Mouse (Mus musculus): ENCODE measurements at regions not wholly inside any gene's neighbourhood (a gene's known extent, or its start where the extent isn't known, plus 50 kb on each side); places are given as distances from the start of the nearest gene placed in this dataset.

- TF ChIP-seq CTCF (IDR thresholded peaks at IDR 0.05; ENCODE audit: low read depth), result no peak
- WGBS, result 81% methylated on average over 8 of the region's 8 CpGs
- Histone ChIP-seq H3K27ac (no peak overlapping the region), H3K9me3 (replicated peaks; ENCODE audit: low read length) (no peaks in the 10 kb centered on the region), H3K9ac (ENCODE audit: low read depth, low read length) (no peak overlapping the region), H3K4me3 (replicated peaks; ENCODE audit: low read depth, low read length) (no peak overlapping the region), H3K4me2 (ENCODE audit: low read length) (no peak overlapping the region), H3K36me3 (ENCODE audit: insufficient read depth, low read length) (no peaks in the 10 kb centered on the region), H3K4me1 (replicated peaks; ENCODE audit: insufficient read depth, low read length) (no peaks in the 10 kb centered on the region), H3K27me3 (ENCODE audit: insufficient read depth, low read length) (no peaks in the 10 kb centered on the region)
- no peak for ATAC-seq (replicated peaks; ENCODE audit: low FRiP score, low read depth)
- DNase-seq (ENCODE audit: low spot score), result peak; percentile 25
Measured at GRCm38 (mm10) chr1:154296080-154296479, 95.1 kb downstream of the Zfp648 start.

GRCm38 (mm10) chr1:154299866-154300265, 98.9 kb downstream of the Zfp648 start:
- Histone ChIP-seq H3K4me3 (replicated peaks; ENCODE audit: low read depth, low read length) (no peak overlapping the region), H3K27ac (no peak overlapping the region), H3K4me1 (replicated peaks; ENCODE audit: insufficient read depth, low read length) (no peaks in the 10 kb centered on the region), H3K9me3 (replicated peaks; ENCODE audit: low read length) (no peaks in the 10 kb centered on the region), H3K27me3 (ENCODE audit: insufficient read depth, low read length) (no peaks in the 10 kb centered on the region), H3K9ac (ENCODE audit: low read depth, low read length) (no peak overlapping the region), H3K36me3 (ENCODE audit: insufficient read depth, low read length) (no peaks in the 10 kb centered on the region), H3K4me2 (ENCODE audit: low read length) (no peak overlapping the region)
- DNase-seq (ENCODE audit: low spot score) (no peak), ATAC-seq (replicated peaks; ENCODE audit: low FRiP score, low read depth) (no peak)
- WGBS, result 74% methylated on average over 4 of the region's 4 CpGs
- TF ChIP-seq CTCF (IDR thresholded peaks at IDR 0.05; ENCODE audit: low read depth), result no peak

GRCm38 (mm10) chr1:154309650-154310049, 108.7 kb downstream of the Zfp648 start:
- DNase-seq (ENCODE audit: low spot score), result peak; percentile 45
- 36% methylated on average over 2 of the region's 2 CpGs for WGBS
- no peak; the same call in 1 of the 2 replicates for TF ChIP-seq CTCF (IDR thresholded peaks at IDR 0.05; ENCODE audit: low read depth)
- no peaks in the 10 kb centered on the region for H3K4me1 ChIP-seq (replicated peaks; ENCODE audit: insufficient read depth, low read length)
- no peak for ATAC-seq (replicated peaks; ENCODE audit: low FRiP score, low read depth)
- no peaks in the 10 kb centered on the region for H3K36me3 ChIP-seq (ENCODE audit: insufficient read depth, low read length)
- no peaks in the 10 kb centered on the region for H3K27me3 ChIP-seq (ENCODE audit: insufficient read depth, low read length)
- no peak overlapping the region for H3K9ac ChIP-seq (ENCODE audit: low read depth, low read length)
- no peaks in the 10 kb centered on the region for H3K9me3 ChIP-seq (replicated peaks; ENCODE audit: low read length)
- no peak overlapping the region for H3K4me2 ChIP-seq (ENCODE audit: low read length)
- no peak overlapping the region for H3K4me3 ChIP-seq (replicated peaks; ENCODE audit: low read depth, low read length)
- H3K27ac ChIP-seq, result no peak overlapping the region
